Mouse (Mus musculus) embryonic fibroblast, embryonic 13.5 days (primary cell): Measurements from ENCODE around the gene Sgtb.

Experiments used
- CTCF ChIP-seq: IDR thresholded peaks from 2 replicates; pipeline ENCODE4 v1.5.1; 2011; ENCODE audit warnings: mild to moderate bottlenecking, control low read depth, low read length, moderate library complexity, borderline replicate concordance; ENCODE audit not compliant: insufficient read depth
- POLR2A ChIP-seq: IDR thresholded peaks from 2 replicates; pipeline ENCODE4 v1.6.1; 2011; ENCODE audit warnings: low read depth, mild to moderate bottlenecking, control low read depth, low read length, moderate library complexity

GRCm38 (mm10) chr13:104074731-104075130 is 34.8 kb upstream of the Sgtb start:
- TF ChIP-seq POLR2A (no peak; the same call in 1 of the 2 replicates), CTCF (no peak)
